Mouse (Mus musculus) hindbrain, embryonic 16.5 days (tissue): Measurements from ENCODE around the gene Ccdc18. TPM values are rescaled to one million over a fixed set of nuclear protein-coding genes. Genes with fewer than 3 reads are reported as not detected.
"Not testable (repeated sequence)": the region's sequence is repeated elsewhere in the genome, so short reads cannot be mapped to it uniquely, and the experiment has no call there.

Experiments
- ATAC-seq: fragments of 200-750 bp; cut with Nextera tagmentation; 2 replicates; pipeline ENCODE4 v1.8.0; 2017; ENCODE audit warnings: moderate TSS enrichment, moderate library complexity
- H3K27ac ChIP-seq: fragments of 300-500 bp; sonication (generic); 2 replicates; pipeline ENCODE4 v1.5.1; 2014; ENCODE audit warnings: low read depth, mild to moderate bottlenecking, control low read depth, low read length, moderate library complexity
- H3K27me3 ChIP-seq: fragments of 300-500 bp; sonication (generic); replicated peaks from 2 replicates; pipeline ENCODE4 v1.6.1; 2014; ENCODE audit warnings: low read length; ENCODE audit not compliant: control insufficient read depth, insufficient read depth
- H3K36me3 ChIP-seq: fragments of 300-500 bp; sonication (generic); 2 replicates; pipeline ENCODE4 v1.6.1; 2014; ENCODE audit warnings: mild to moderate bottlenecking, low read length, moderate library complexity, mixed read lengths; ENCODE audit not compliant: control insufficient read depth, insufficient read depth
- H3K4me1 ChIP-seq: fragments of 300-500 bp; sonication (generic); 2 replicates; pipeline ENCODE4 v1.6.1; 2014; ENCODE audit warnings: low read depth, low read length; ENCODE audit not compliant: control insufficient read depth, insufficient read depth
- H3K4me2 ChIP-seq: fragments of 300-500 bp; sonication (generic); 2 replicates; pipeline ENCODE4 v1.6.1; 2014; ENCODE audit warnings: mild to moderate bottlenecking, low read length, control low read depth, moderate library complexity
- H3K4me3 ChIP-seq: fragments of 300-500 bp; sonication (generic); 2 replicates; pipeline ENCODE4 v1.5.1; 2014; ENCODE audit warnings: mild to moderate bottlenecking, low read length, control low read depth, moderate library complexity
- H3K9ac ChIP-seq: fragments of 300-500 bp; sonication (generic); 2 replicates; pipeline ENCODE4 v1.6.1; 2014; ENCODE audit warnings: low read depth, mild to moderate bottlenecking, control low read depth, low read length, moderate library complexity
- H3K9me3 ChIP-seq: fragments of 300-500 bp; sonication (generic); 2 replicates; pipeline ENCODE4 v1.6.1; 2014; ENCODE audit warnings: mild to moderate bottlenecking, low read length, moderate library complexity; ENCODE audit not compliant: control insufficient read depth
- WGBS: fragments of 180-500 bp; shearing (Covaris S2); extraction: QIAGEN DNeasy Blood & Tissue Kit; methylation state at CpG from one replicate; pipeline ENCODE4 v1.1.7; 2014; 5-methylcytosine and 5-hydroxymethylcytosine counted together
- polyA plus RNA-seq: library from polyadenylated mRNA; unstranded; fragments of >200 nt; fragmentation: Nextera tagmentation; extraction: Ambion mirVana; gene quantifications from 2 replicates; pipeline ENCODE4 v1.2.1, GENCODE M21; 2015

The Ccdc18 gene
- polyA plus RNA-seq = 2.7 and 3.1 TPM in 2 replicates

DNA sequence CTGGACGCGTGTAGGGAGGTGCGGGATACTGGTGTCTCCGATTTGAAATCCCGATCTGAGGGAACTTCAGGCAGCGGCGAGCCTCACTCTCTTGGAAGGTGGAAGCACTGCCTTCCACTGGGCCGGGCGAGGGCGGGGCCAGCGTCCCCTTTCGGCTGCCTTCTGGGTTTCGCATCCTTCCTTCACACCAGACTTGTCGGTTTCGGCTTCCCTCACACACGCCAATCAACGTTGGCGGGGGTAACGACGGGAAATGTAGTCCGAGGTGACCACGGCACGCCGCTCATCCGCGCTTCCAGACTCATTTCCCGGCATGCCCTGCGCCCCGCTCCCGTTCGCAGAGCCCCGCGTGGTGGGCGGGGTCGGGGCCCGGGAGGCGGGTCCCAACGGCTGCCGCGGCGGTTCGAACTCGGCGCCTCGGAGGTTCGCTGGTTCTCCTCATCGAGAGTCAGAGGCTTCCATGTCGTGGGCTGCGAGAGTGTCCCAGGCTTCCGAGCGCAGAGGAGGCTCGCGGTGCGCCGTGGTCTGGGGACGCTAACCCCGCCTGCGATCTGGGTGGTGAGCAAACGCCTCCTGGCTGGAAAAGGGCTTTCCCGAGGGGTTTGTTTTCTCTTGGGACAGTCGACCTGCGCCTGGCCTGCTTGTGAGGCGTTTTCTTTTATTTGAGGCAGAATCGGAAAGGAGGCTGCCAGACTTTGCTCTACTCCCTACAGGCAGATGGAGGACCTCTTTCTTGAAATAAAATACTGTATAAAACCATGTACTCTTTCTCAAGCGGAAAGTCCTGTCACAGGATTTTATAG, at the start of gene Ccdc18, which contains the start of gene Tmed5:
Gene Ccdc18, plus strand, starts transcription at position 435 of the 803 bp plus-strand sequence.
Gene Tmed5, minus strand, starts transcription at position 180 of the 803 bp plus-strand sequence.
- Histone ChIP-seq H3K4me3 (peak within 1 kb of the TSS; percentile 71), H3K27ac (peak within 1 kb of the TSS; percentile 84), H3K4me2 (peak within 1 kb of the TSS; percentile 85), H3K27me3 (no peaks in the 10 kb centered on the region), H3K36me3 (peaks cover 1% of the 10 kb centered on the region; the same call in 1 of the 2 replicates), H3K9me3 (no peaks in the 10 kb centered on the region), H3K9ac (peak within 1 kb of the TSS; percentile 74), H3K4me1 (peaks cover 11% of the 10 kb centered on the region)
- WGBS = under 1% methylated on average over 65 of the region's 65 CpGs
- ATAC-seq = peak; percentile 99

DNA sequence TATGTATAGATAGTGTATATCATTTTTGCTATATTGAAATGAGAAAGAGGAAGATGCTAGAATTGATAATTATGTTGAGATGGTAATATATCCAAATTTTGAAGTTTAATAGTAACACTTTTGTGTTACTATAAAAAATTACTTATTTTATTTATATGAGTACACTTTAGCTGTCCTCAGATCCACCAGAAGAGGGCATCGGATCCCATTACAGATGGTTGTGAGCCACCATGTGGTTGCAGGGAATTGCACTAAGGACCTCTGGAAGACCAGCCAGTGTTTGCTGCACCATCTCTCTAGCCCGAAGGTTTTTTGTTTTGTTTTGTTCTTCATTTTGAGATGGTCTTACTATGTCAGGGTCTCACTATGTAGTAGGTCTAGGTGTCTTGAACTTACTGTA, 47.2 kb upstream of the Ccdc18 start:
- Histone ChIP-seq H3K4me1 (no peaks in the 10 kb centered on the region), H3K4me3 (no peak overlapping the region), H3K9ac (no peak overlapping the region), H3K36me3 (peaks cover 16% of the 10 kb centered on the region), H3K27ac (no peak overlapping the region), H3K9me3 (no peaks in the 10 kb centered on the region), H3K4me2 (no peak overlapping the region), H3K27me3 (no peaks in the 10 kb centered on the region)
- 98% methylated on average over 2 of the region's 2 CpGs for WGBS
- no peak for ATAC-seq

DNA sequence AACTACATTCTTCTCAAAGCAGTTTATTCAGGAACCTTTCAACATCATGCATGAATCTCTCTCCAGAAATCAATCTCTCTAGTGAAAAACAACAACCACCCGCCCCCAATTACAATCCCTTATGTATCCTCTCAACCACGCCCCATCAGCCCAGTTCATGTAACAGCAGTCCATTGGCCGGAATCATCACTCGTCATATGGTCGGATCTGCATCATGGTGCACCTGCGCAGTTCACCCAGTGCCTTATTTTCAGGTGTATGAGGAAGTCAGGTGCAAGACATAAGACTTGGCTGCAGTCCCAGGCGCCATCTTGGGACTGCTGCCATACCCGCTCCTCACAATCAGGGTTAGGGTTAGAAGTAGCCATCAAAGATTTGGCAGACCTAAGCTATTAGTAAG, 39.9 kb upstream of the Ccdc18 start:
- not testable (repeated sequence) for H3K4me3 ChIP-seq, H3K4me2 ChIP-seq, H3K27me3 ChIP-seq, ATAC-seq, H3K4me1 ChIP-seq, H3K27ac ChIP-seq, H3K9me3 ChIP-seq, H3K9ac ChIP-seq
- H3K36me3 ChIP-seq = peaks cover 15% of the 10 kb centered on the region
- WGBS = 96% methylated on average over 8 of the region's 8 CpGs

DNA sequence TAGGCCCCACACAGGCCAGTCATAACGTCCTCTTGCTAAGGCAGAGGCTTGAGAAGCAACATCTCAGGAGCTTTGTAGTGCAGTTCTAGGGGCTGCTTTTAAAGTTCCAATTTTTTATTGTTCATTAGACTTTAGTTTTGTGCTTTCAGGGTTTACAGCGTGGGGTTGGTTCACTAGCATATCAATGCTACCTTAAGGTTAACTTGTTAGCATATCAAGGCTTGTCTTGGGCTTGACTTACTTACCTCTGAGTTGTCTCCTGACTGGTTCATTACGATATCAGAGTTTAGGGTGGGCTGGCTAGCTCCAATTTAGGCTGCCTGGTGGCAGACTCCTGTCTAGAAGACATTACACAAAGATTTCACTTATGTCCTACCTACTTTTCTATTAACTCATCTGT, 35.0 kb upstream of the Ccdc18 start:
- Histone ChIP-seq H3K9ac (no peak overlapping the region), H3K9me3 (no peaks in the 10 kb centered on the region), H3K4me1 (no peaks in the 10 kb centered on the region), H3K27ac (no peak overlapping the region), H3K36me3 (peaks cover 19% of the 10 kb centered on the region), H3K4me2 (no peak overlapping the region), H3K27me3 (no peaks in the 10 kb centered on the region), H3K4me3 (no peak overlapping the region)
- no peak for ATAC-seq
- WGBS = 90% methylated on average over 3 of the region's 3 CpGs

DNA sequence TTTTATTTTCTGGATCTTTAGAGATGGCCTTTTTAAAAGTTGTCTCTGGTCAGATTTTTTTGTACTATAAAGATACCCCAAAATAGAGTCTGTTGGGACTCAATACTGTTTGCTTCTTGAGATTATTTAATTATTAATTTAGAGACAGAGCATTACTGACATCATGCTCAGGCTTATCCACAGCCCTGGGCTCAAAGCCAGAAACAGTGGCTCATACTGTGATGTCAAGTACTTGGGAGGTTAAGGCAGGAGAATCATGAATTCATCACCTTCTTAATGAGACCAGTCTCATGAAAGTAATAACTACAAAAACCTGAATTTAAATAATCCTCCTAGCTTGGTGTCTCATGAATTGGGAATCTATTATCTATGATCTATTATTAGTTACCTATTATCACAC, 32.5 kb upstream of the Ccdc18 start:
- H3K4me1 ChIP-seq = no peaks in the 10 kb centered on the region
- no peak overlapping the region for H3K9ac ChIP-seq
- no peaks in the 10 kb centered on the region for H3K27me3 ChIP-seq
- ATAC-seq = no peak
- peaks cover 18% of the 10 kb centered on the region for H3K36me3 ChIP-seq
- no peak overlapping the region for H3K4me3 ChIP-seq
- H3K4me2 ChIP-seq = no peak overlapping the region
- no peaks in the 10 kb centered on the region for H3K9me3 ChIP-seq
- H3K27ac ChIP-seq = no peak overlapping the region

DNA sequence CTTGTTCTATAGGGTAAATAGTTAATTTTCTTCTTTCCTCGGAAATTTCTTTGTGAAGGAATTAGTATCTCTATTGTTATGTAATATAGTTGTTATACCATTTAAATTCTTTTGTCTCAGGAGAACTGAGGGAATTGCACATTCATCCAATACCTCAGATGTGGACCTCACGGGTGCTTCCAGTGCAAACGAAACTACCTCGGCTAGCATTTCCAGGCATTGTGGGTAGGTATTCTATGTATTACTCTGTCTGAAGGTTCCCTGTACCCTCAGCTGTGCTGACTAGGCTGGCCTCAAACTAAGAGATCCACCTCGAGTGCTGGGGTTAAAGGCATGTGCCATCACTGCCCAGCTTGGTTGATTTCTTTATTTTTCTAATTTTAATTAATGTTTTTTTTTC, 28.4 kb upstream of the Ccdc18 start:
- Histone ChIP-seq H3K9me3 (no peaks in the 10 kb centered on the region), H3K36me3 (peaks cover 16% of the 10 kb centered on the region), H3K4me1 (no peaks in the 10 kb centered on the region), H3K27me3 (no peaks in the 10 kb centered on the region), H3K4me2 (no peak overlapping the region), H3K9ac (no peak overlapping the region), H3K4me3 (no peak overlapping the region), H3K27ac (no peak overlapping the region)
- no peak for ATAC-seq
- WGBS = 86% methylated on average over 5 of the region's 5 CpGs

DNA sequence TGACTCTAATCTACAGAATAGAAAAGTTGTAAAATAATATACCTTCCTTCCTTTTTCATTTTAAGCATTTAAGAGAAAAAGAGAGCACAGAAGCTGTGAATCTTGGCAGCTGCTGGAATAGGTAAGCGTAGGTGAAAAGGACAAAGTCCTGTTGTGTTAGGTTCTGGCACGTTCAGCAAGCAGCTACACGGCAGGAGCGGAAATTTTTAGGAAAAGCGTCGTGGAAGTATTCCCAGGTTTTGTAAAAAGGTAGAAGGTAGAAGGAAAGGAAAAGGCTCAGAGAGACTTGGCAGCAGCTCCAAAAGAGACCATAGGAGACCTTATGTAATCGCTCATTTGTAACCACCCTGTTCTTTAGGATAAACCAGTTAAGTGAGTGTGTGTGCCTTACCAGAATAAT, 23.3 kb upstream of the Ccdc18 start:
- no peak overlapping the region for H3K4me2 ChIP-seq
- no peak overlapping the region for H3K4me3 ChIP-seq
- WGBS = 93% methylated on average over 7 of the region's 7 CpGs
- H3K9ac ChIP-seq = no peak overlapping the region
- H3K36me3 ChIP-seq = peaks cover 7% of the 10 kb centered on the region
- H3K27ac ChIP-seq = no peak overlapping the region
- H3K4me1 ChIP-seq = no peaks in the 10 kb centered on the region
- H3K27me3 ChIP-seq = no peaks in the 10 kb centered on the region
- no peak for ATAC-seq
- H3K9me3 ChIP-seq = no peaks in the 10 kb centered on the region

DNA sequence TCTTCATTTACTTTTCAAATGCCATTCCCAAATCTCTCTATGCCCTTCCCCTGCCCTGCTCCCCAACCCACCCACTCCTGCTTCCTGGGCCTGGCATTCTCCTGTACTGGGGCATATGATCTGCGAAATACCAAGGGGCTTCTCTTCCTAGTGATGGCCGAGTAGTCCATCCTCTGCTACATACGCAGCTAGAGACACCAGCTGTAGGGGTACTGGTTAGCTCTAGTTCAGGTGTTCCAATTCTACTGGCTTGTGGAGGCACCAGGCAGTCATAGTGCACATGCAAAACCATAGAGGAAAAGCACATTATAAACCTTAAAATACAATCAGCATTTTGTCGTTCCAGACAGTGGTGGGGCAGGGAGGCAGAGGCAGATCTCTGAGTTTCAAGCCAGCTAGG, 15.0 kb upstream of the Ccdc18 start:
- ATAC-seq = no peak
- H3K4me1 ChIP-seq = no peaks in the 10 kb centered on the region

DNA sequence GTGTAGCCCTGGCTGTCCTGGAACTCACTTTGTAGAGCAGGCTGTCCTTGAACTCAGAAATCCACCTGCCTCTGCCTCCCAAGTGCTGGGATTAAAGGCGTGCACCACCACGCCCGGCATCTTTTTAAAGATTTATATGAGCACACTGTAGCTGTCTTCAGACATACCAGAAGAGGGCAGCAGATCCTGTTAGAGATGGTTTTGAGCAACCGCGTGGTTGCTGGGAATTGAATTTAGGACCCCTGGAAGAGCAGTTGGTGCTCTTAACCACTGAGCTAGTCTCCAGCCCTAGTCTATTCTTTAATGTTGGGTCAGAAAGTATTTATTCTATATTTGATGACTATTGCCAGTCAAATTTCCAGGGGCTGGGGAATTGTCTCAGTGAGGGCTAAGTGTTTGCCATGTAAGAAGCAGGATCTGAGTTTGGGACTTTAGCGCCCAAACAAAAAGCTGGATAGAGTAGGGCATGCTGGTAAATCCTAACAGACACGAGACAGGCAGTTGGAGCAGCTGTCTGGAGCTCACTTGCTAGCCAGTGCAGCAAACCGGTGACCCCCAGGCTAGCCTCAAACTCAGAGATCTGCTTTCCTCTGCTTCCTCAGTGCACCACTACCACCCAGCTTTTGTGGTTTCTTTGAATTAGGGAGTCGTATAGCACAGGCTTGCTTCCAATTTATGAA, 12.3 kb upstream of the Ccdc18 start:
- no peak overlapping the region for H3K4me2 ChIP-seq
- no peaks in the 10 kb centered on the region for H3K9me3 ChIP-seq
- 85% methylated on average over 9 of the region's 9 CpGs for WGBS
- H3K4me1 ChIP-seq = no peaks in the 10 kb centered on the region
- H3K36me3 ChIP-seq = 0 out of 2 replicates have a peak, but pooled peaks cover 4% of the 10 kb centered on the region
- H3K4me3 ChIP-seq = no peak overlapping the region
- no peak overlapping the region for H3K9ac ChIP-seq
- H3K27ac ChIP-seq = no peak overlapping the region
- no peak for ATAC-seq
- no peaks in the 10 kb centered on the region for H3K27me3 ChIP-seq

More for the DNA sequence above, 15.0 kb upstream of the Ccdc18 start:
- Histone ChIP-seq H3K4me2 (no peak overlapping the region), H3K27me3 (no peaks in the 10 kb centered on the region), H3K36me3 (0 out of 2 replicates have a peak, but pooled peaks cover 4% of the 10 kb centered on the region), H3K9ac (no peak overlapping the region), H3K9me3 (no peaks in the 10 kb centered on the region), H3K27ac (no peak overlapping the region), H3K4me3 (no peak overlapping the region)
- WGBS = 94% methylated on average over 4 of the region's 4 CpGs
